Mouse (Mus musculus) activated CD4-positive, CD25-positive, alpha-beta regulatory T cell (primary cell): Measurements from ENCODE around the gene Pax1. TPM values are rescaled to one million over a fixed set of nuclear protein-coding genes. Genes with fewer than 3 reads are reported as not detected.

ENCODE experiments used
- polyA plus RNA-seq, 2 experiments: library from polyadenylated mRNA; unstranded; fragments of 100-300 nt; shearing (Covaris generic); gene quantifications; one replicate each; pipeline ENCODE4 v1.2.1; 2017

Gene Pax1
- polyA plus RNA-seq, result under 1 TPM in 1 of 2 experiments, not detected in 1; 0.21 TPM

DNA sequence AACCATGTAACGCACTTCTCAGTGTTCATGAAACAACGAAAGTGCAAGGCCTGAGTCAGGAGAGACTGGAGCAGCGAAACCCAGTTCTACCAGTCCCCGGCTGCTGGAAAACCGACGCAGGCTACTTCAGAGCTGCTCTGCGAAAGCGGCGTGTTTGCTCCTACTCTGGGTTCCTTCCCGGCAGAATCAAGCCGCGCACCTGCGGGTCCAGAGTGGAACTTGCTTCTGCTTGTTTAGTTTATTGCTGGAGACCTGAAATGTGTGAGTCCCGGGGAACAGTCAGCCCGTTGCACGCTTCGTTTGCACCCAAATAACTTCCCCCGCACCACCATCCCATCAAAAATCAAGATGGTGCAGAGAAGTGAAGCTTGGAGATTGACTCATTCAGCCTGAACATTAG lies at the start of gene Pax1:
TSS of gene Pax1 (plus strand) at position 345 of the 400 bp plus-strand sequence.

Other genes with a start within 250 kb of the Pax1 start
- not detected for gene Nkx2-2, start 167.7 kb upstream of the Pax1 start, polyA plus RNA-seq